Mouse (Mus musculus) forebrain, embryonic 16.5 days (tissue): ENCODE measurements at regions not wholly inside any gene's neighbourhood (a gene's known extent, or its start where the extent isn't known, plus 50 kb on each side); places are given as distances from the start of the nearest gene placed in this dataset.

Experiments used
- ATAC-seq: fragments of 200-750 bp; cut with Nextera tagmentation; 2 replicates; pipeline ENCODE4 v1.8.0; 2017; ENCODE audit warnings: mild to moderate bottlenecking, moderate library complexity
- H3K27ac ChIP-seq: fragments of 300-500 bp; sonication (generic); 2 replicates; pipeline ENCODE4 v1.5.1; 2014; ENCODE audit warnings: low read length, control low read depth
- H3K27me3 ChIP-seq: fragments of 300-500 bp; sonication (generic); replicated peaks from 2 replicates; pipeline ENCODE4 v1.6.1; 2014; ENCODE audit warnings: low read length; ENCODE audit not compliant: control insufficient read depth, insufficient read depth
- H3K36me3 ChIP-seq: fragments of 300-500 bp; sonication (generic); 2 replicates; pipeline ENCODE4 v1.6.1; 2014; ENCODE audit not compliant: control insufficient read depth, insufficient read depth
- H3K4me1 ChIP-seq: fragments of 300-500 bp; sonication (generic); replicated peaks from 2 replicates; pipeline ENCODE4 v1.6.1; 2014; ENCODE audit warnings: low read length; ENCODE audit not compliant: control insufficient read depth, insufficient read depth
- H3K4me2 ChIP-seq: fragments of 300-500 bp; sonication (generic); 2 replicates; pipeline ENCODE4 v1.6.1; 2014; ENCODE audit warnings: mild to moderate bottlenecking, low read length, control low read depth
- H3K4me3 ChIP-seq: fragments of 300-500 bp; sonication (generic); replicated peaks from 2 replicates; pipeline ENCODE4 v1.5.1; 2014; ENCODE audit warnings: mild to moderate bottlenecking, low read length, control low read depth
- H3K9ac ChIP-seq: fragments of 300-500 bp; sonication (generic); replicated peaks from 2 replicates; pipeline ENCODE4 v1.6.1; 2014; ENCODE audit warnings: low read depth, low read length, control low read depth
- H3K9me3 ChIP-seq: fragments of 300-500 bp; sonication (generic); 2 replicates; pipeline ENCODE4 v1.6.1; 2016; ENCODE audit warnings: low read length; ENCODE audit not compliant: control insufficient read depth
- WGBS: fragments of 180-500 bp; shearing (Covaris S2); extraction: QIAGEN DNeasy Blood & Tissue Kit; methylation state at CpG from one replicate; pipeline ENCODE4 v1.1.7; 2014; 5-methylcytosine and 5-hydroxymethylcytosine counted together

- H3K9me3 ChIP-seq, result no peaks in the 10 kb centered on the region
- H3K36me3 ChIP-seq, result no peaks in the 10 kb centered on the region
- H3K27ac ChIP-seq, result 0 out of 2 replicates have a peak overlapping the region, but pooled peaks have one; percentile 10
- H3K9ac ChIP-seq, result no peak overlapping the region
- H3K4me2 ChIP-seq, result no peak overlapping the region
- H3K4me3 ChIP-seq, result no peak overlapping the region
- WGBS, result 41% methylated on average over 6 of the region's 6 CpGs
- no peaks in the 10 kb centered on the region for H3K27me3 ChIP-seq
- peaks cover 67% of the 10 kb centered on the region for H3K4me1 ChIP-seq
- no peak for ATAC-seq
Observed at GRCm38 (mm10) chr12:86821183-86821582, 63.4 kb downstream of the Irf2bpl start.

- Histone ChIP-seq H3K36me3 (no peaks in the 10 kb centered on the region), H3K4me1 (peaks cover 67% of the 10 kb centered on the region), H3K4me2 (no peak overlapping the region), H3K27ac (no peak overlapping the region), H3K4me3 (no peak overlapping the region), H3K9ac (no peak overlapping the region), H3K27me3 (no peaks in the 10 kb centered on the region), H3K9me3 (no peaks in the 10 kb centered on the region)
- no peak for ATAC-seq
- 91% methylated on average over 6 of the region's 6 CpGs for WGBS
Observed at GRCm38 (mm10) chr12:86819568-86819967, 65.0 kb downstream of the Irf2bpl start.

- Histone ChIP-seq H3K4me3 (no peak overlapping the region), H3K9me3 (no peaks in the 10 kb centered on the region), H3K4me1 (peaks cover 66% of the 10 kb centered on the region), H3K27ac (no peak overlapping the region), H3K36me3 (no peaks in the 10 kb centered on the region), H3K4me2 (no peak overlapping the region), H3K9ac (no peak overlapping the region), H3K27me3 (no peaks in the 10 kb centered on the region)
- ATAC-seq, result no peak
- 95% methylated on average over 5 of the region's 5 CpGs for WGBS
Observed at GRCm38 (mm10) chr12:86819163-86819562, 65.4 kb downstream of the Irf2bpl start.

GRCm38 (mm10) chr12:86818201-86818600 is 66.4 kb downstream of the Irf2bpl start:
- no peak for ATAC-seq
- H3K4me2 ChIP-seq, result no peak overlapping the region
- no peaks in the 10 kb centered on the region for H3K36me3 ChIP-seq
- no peaks in the 10 kb centered on the region for H3K27me3 ChIP-seq
- no peak overlapping the region; the same call in 1 of the 2 replicates for H3K9ac ChIP-seq
- H3K4me3 ChIP-seq, result no peak overlapping the region
- H3K4me1 ChIP-seq, result peaks cover 56% of the 10 kb centered on the region
- WGBS, result 24% methylated on average over 2 of the region's 2 CpGs
- H3K9me3 ChIP-seq, result no peaks in the 10 kb centered on the region
- H3K27ac ChIP-seq, result peak overlapping the region; percentile 96

- Histone ChIP-seq H3K36me3 (no peaks in the 10 kb centered on the region), H3K27ac (peak overlapping the region; percentile 96), H3K4me1 (peaks cover 58% of the 10 kb centered on the region), H3K4me3 (no peak overlapping the region), H3K9ac (peak overlapping the region; percentile 39), H3K27me3 (no peaks in the 10 kb centered on the region), H3K4me2 (no peak overlapping the region; the same call in 1 of the 2 replicates), H3K9me3 (no peaks in the 10 kb centered on the region)
- 25% methylated on average over 11 of the region's 11 CpGs for WGBS
- ATAC-seq, result no peak
Observed at GRCm38 (mm10) chr12:86816702-86817610, 67.6 kb downstream of the Irf2bpl start.

GRCm38 (mm10) chr12:86816171-86816701 is 68.4 kb downstream of the Irf2bpl start:
- 6% methylated on average over 6 of the region's 6 CpGs for WGBS
- peaks cover 56% of the 10 kb centered on the region for H3K4me1 ChIP-seq
- peak overlapping the region; percentile 39 for H3K9ac ChIP-seq
- H3K4me2 ChIP-seq, result peak overlapping the region; percentile 22
- H3K27ac ChIP-seq, result peak overlapping the region; percentile 96
- H3K27me3 ChIP-seq, result no peaks in the 10 kb centered on the region
- H3K36me3 ChIP-seq, result no peaks in the 10 kb centered on the region
- peak; percentile 90 for ATAC-seq
- H3K9me3 ChIP-seq, result no peaks in the 10 kb centered on the region
- H3K4me3 ChIP-seq, result no peak overlapping the region

GRCm38 (mm10) chr12:86814740-86815139 is 69.9 kb downstream of the Irf2bpl start:
- H3K9ac ChIP-seq, result no peak overlapping the region
- H3K4me2 ChIP-seq, result no peak overlapping the region
- peak overlapping the region; percentile 96 for H3K27ac ChIP-seq
- no peaks in the 10 kb centered on the region for H3K27me3 ChIP-seq
- WGBS, result 20% methylated on average over 7 of the region's 7 CpGs
- no peak overlapping the region for H3K4me3 ChIP-seq
- ATAC-seq, result peak; percentile 64
- H3K4me1 ChIP-seq, result peaks cover 64% of the 10 kb centered on the region
- H3K9me3 ChIP-seq, result no peaks in the 10 kb centered on the region
- H3K36me3 ChIP-seq, result no peaks in the 10 kb centered on the region
